Mouse (Mus musculus) frontal cortex, postnatal 25 days (tissue): Measurements from ENCODE around the gene Dock3.

ENCODE experiments used
- DNase-seq, 2 experiments: peaks; one replicate each; pipeline ENCODE4 v3.0.0; 2022; ENCODE audit warnings: low spot score in 2 of 2

Gene Dock3

DNA sequence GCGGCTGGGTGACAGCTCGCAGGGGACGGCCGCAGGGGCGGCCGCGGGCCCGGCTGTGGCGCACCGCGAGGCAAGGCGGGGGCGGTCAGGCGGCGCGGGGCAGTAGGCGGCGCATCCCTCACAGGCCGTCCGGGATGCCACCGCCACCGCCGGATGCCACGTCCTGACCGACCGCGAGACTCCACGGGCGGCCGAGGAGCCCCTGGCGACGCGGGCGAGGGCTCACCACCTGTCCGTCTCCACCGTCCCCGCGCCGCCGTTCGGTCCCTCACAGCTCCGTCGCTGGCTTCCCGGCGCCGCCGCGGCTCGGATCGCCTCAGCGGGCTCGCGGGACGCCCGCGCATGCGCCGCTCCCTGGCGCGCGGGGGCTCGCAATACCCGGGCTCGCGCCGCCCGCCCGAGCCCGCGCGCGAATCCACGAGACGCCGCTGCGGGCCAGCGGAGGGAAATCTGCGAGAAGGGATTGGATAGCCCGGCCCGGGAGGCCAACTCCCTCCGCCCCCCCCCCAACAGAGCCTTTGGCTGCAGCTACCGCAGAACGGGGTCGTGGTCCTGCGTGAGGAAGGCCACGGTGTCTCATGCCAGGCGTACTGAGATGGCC is at the start of gene Dock3:
Gene Dock3 (minus strand): TSS at position 371 of the 601 bp plus-strand sequence.
- peak; percentile 55 to 71 for DNase-seq

DNA sequence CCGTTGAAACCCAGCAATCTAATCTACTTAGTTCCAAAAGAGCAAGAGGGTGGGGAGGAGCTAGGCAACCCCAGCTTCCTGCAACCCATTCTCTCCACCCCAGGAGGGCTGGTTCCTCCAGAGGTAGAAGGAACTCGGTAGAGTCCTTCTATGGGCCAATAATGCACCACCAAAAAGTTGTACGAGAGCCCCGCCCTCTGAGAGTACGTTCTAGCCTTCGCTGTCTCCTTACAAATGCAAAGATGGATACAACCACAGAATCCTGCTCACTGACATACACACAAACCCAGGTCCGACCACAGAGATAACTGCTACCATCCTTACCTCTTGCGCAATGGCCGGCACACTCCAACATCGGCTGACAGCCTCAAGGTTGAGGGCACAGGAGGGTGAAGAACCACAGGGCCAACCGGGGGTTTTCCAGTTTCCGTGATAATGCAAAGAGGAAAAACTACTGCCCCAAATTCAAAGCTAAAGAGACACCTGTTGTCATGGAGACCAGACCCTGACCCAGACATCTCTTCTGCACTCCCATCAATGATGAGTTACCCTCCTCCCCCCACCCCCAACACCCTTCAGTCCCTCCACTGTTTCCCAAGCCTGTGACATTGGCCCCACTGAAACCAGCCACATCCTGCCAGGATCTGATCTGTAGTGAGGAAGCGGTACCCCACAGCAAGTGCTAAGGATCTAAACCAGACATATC is 48.8 kb upstream of the Dock3 start:
- DNase-seq, result no peak

DNA sequence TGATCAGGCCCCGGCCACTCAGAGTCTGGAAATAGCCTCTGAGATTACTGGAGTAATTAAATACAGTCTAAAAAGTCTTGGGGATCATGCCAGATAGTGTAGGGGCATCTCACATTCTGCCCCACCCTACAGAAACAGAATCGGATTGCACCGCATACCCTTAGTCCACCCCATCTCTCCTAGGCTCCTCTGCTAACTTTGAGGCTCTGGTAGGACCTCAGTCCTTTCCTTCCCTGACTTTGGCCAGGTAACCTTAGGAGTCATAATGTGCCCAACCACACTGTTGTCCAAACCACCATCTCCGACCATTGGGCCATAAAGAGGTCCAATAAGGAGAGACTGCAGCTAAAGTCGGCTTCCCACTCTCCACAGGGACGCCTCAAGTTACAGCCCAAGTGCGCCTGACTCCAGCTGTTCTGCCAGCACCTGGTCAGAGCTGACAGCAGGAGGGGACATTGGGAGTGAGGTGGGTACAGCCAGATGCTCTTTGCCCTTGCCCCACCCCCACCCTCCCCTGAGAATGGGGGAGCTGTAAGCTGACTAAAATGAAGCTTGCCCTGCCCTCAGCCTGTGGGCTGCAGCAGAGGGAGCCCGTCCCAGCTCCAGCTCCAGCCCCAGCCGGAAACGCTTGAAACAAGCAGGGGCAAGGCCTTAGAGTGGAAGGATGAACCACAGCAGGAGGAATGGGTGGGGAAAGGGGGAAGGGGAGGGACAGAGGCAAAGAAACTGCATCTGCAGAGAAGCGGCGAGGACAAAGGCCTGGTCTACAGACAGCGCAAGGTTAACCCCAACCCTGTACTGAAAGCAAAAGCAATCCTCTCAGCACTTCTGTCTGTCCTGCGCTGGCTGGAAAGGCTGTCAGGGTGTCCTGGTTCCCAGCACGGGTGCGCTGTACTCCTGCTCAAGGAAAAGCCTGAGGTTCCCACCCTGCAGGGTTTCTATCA is 47.9 kb upstream of the Dock3 start:
- no peak for DNase-seq

DNA sequence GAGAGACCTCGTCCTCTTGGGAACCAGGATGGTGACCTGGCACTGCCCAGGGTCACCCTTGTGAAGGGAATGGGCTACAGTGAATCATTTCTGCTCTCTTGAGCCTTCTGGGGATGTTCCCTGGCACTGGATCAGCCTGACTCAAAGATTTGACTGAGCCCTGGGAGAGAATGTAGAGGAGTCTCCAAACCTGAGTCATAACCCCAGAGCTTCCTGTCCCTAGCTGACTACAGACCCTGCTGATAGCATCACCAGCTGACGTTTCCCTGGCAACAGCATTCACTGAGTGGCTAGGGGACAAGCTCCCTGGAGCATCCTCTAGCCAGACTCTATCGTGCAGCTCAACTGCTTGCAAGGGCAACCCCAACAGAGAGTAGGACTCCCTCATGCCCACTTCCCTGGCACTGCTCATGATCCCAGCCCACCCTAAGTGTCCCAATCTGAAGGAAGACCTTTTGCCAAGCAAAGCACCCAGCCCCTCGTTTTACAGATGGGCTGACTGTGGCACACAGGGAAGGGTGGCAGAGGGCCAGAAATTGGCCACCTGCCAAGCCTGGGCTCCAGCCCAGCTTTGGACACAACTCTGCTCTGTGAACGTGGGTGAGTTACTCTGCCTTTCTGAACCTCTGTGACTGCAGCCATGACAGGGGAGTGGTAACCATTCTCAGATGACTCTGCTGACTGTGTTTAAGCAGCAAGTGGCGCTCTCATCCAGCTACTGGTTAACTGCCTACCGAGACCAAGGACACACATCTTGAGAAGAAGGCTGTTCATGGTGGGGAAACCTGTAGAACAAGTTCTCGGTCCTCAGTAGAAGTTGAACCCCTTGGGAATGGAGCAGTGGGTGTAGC is 47.0 kb upstream of the Dock3 start:
- no peak for DNase-seq

DNA sequence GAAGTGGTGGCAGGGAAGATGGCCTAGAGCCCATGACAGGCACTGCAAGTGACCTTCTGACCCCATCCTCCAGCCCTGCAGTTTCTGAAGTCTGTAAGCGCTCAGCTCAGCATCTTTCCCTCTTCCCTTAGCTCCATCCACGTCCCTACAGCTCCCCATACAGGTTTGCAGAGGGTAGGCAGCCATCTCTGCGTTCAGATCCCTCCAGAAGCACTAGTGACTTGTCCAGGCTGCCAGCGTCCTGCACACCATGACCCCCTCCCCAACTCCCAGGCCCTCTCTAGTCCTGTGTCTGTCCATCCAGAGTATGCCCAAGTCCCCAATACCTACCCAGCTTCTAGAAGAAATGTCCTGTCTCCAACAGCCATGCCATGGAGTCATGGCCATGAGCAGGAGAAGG is 46.4 kb upstream of the Dock3 start:
- no peak for DNase-seq

DNA sequence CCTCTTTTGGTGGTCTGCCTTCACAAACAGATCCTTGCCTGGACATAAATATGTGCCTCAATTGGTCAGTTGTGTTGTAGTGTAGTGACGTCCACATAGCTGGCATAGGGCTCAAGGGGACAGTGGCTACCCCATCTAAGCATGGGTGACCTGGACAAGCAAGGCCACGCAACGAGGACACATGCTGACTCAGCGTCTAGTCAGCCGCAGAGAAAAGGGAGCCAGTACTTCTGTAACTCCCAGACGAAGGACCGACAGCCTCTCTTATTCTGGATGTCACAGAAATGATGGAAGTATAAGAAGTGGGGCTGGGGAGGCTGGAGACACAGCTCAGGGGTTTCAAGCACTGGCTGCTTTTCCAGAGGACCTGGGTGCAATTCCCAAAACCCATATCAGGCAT is 45.9 kb upstream of the Dock3 start:
- no peak for DNase-seq

DNA sequence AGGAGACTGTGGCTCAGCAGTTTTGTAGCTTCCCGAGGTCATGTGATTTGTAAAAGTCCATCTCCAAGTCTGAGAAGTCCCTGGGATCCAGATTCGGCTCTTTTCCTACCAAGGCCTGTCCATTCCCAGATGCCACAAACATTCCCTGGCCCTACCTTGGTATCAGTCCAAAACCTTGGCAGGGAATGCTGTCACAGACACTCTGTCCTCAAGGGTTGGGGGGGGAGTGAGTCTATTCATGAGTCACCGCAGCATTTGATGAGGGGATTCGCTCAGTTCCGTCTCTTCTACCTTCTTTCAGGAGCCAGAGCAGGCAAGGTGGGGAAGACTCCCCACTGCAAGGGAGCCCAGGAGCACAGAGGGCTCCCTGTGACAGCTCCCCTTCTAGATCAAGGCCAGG is 44.0 kb upstream of the Dock3 start:
- DNase-seq, result no peak

DNA sequence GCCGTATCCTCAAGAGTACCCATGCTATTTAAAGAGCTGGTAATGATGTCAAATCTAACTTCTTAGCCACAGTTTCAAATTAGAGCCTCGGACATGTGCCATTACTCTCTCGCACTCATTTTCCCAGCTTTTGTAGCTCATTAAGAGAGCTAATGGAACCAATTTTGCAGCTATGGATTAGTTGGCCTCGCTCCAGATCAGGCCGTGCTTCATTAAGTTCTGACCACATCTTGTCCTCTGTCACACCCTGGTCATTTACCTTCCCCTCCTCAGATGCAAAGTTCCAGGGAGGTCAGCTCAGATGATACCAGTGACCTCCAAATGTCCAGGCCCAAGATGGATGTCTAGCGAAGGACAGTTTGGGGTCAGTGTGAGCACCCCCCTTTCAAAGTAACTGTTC is 43.0 kb upstream of the Dock3 start:
- DNase-seq, result no peak

DNA sequence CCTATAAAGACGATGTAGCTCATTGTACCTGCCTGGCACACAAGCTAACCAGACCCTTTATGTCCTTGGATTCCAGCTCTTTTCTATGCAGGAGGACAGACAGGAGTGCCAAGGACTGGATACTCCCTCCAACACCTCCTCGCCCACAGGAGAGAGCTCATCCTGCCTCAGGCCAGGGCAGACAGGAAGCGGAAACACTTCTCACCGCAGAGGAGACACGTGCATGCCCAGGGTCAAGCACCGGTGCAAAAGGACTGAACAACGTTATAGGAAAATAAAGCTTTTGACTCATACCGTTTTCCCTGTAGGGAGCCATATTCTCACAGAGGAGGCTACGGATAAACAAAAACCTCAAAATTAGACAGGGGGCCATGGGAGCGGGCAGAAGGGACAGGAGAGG is 41.5 kb upstream of the Dock3 start:
- DNase-seq, result no peak

DNA sequence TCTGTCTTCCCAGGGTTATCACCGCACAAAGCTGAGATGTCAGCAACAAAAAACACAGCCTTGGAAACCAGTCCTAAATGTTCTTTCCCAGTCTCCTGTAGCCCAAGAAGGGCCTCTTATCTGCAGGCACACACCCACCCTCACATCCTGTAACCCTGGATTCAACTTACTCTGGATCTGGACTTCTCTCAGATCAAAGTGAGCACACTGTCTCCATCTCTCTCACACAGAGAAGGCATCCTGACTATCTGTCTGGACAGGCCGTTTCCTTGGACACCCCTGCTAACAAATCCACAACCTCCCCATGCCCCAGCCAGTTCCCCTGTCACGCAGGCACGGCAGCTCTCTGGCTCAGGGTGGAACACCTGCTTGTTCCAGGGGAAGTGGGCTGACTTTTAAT is 40.6 kb upstream of the Dock3 start:
- no peak for DNase-seq

DNA sequence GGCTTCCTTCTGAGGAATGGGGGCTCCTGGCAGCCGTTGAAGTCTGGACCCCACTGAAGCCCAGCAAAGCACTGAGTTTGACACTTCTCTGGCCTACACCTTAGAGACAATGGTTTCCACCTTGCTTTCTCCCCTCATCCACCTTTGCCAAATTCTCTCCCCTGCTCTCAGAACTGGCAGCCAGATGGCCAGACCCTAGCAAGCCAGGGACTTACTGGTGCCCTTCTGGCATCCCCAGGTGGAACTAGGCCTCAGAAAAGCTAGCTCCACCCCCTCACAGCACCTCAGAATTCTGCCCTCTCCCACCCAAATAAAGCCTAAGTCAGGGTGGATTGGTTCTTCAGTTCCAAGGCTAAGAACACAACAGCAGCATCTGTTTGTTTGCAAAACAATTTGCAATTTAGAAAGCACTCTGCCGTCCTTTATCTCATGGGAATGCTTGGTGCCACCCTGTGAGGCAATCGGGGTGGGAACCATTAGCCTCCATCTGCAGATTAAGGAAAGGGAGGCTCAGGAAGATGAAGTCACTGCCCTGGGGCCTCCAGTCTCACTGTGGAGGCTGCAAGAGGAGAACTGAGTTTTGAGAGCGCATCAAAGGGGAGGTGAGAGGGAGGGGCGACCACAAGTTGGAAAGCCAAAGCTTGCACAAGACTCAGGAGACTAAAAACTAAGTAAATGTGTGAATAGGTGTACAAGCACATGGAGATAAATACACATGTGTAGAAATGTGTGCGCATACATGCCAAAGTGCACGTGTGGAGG is 39.6 kb upstream of the Dock3 start:
- no peak for DNase-seq

DNA sequence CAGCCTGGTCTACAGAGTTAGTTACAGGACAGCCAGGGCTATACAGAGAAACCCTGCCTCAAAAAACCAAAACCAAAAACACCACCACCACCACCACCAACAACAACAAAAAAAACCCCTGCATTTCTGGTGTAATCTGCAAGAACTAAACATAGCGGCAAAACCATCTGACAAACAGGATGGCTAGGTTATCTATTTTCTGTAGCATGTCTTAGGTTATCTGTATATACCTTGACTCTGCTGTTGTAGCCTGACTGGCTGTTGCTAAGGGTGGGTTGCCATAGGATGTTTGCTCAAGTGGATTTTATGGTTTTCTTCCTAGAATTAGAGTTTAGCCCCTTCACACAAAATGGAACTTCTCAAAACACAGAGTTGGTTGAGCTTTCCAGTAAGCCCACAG is 38.1 kb upstream of the Dock3 start:
- no peak for DNase-seq

DNA sequence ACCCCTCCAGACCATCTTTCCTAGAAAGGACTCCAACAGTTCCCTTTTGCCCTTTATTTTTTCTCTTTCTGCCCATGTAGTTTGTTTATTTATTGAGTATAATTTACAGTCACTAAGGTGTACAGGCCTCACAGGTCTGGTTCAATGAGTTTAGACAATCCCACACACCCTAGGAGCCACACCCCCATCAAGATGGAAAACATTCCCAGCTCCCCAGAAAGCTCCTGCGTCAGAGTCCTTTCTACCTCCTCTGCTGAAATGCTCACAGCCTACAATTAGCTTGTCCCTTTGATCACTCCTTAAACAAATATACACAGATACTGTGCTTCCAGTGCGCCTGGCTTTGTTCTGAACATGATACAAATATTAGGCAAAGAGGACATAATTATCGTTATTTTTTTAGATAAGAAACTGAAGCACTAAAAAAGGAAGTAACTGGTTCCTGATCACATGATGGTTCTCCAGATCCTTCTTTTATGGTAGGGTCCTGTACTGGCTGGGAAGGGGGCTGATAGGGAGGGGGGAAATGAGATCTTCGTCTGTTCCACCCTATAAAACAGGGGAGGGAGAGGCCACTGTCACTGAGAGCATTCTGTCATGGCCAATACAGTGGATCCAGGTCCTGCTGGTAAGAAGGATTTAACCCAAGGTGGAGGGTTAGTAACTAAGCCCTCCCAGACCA is 36.2 kb upstream of the Dock3 start:
- no peak for DNase-seq

DNA sequence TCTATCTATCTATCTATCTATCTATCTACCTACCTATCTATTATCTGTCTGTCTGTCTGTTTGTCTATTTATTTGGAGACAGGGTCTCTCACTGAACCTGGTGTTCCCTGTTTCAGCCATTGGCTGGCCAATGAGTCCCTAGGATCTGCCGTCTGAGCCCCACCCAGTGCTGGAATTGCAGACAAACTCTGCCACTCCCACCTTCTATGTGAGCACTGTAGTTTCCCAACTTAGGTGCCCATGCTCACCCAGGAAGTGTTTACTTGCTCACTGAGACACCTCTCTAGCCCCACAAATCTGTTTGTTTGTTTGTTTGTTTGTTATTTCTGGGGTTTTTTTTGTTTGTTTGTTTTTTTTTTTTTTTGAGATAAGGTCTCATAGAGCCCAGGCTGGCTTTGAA is 35.3 kb upstream of the Dock3 start:
- DNase-seq, result no peak

DNA sequence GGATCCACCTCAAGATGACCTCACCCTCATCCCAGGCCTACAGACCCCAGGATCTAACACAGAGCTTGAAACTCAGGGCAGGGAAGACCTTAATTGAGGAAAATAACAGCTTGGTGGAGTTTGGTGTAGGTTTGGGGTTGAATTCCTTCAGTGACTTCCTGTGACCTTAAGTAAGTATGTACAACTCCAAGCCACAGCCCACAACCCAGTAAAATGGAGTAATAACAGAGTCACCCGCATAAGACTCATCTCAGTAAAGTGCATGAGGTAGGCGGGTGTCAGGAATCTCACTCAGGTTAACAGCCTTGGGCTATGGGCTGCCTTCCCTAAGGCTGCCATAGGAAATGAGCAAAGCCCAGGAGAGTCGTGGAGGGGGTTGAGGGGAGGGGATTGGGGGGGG is 33.0 kb upstream of the Dock3 start:
- DNase-seq, result no peak

DNA sequence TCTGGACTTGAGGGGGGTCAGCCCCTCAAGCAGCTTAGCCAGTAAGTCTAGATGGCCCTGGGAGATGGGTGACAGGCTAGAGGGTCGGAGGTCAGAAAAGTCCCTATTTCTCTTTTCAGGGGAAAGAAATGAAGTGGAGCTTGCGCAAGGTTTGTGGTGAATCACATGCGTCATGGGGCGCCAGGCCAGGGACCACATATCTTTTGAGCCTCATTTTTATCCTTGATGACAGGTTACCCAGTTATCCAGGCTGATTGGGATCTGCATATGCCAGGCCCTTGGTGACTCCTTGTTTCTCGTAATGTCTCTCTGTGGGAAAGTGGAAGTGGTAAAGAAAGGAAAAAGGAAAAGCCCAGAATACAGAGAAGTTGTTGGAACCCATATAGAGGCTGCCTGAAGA is 32.2 kb upstream of the Dock3 start:
- no peak for DNase-seq

DNA sequence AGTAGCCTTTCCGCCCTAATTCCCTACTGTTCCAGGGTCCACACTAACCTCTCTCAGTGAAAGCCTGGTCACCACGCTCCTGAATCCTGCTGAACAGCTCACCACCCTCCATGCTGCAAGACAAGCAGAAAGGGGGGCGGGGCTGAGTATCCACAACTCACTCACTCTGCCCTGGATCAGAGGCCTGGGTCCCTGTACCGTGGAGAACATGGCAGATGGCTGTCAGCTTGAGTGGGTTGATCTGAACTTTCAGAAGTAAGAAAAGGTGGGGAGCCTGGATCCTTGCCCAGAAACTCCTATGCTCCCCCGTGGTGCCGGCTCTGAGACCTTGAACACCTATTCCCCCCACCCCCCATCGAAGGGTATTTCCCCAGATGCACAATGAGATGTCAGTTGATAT is 30.7 kb upstream of the Dock3 start:
- DNase-seq, result no peak

DNA sequence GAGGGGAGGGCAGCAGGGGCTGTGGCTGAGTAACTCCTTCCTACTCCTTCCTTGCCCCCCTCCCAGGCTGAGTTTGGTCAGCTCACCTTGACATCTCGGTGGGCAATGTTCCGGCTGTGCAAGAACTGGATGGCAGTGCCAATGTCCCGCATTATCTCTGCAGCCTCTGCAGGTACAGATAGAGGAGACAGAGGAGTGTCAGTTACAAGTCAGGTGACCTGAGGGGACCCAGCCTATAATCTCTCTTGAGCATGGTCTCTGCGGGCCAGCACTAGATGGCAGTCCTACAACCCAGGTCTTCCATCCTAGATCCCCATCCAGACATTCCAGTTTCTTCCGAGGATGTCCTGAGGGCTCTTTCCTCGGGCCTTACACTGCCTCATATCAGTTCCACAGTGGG is 30.1 kb upstream of the Dock3 start:
- DNase-seq, result no peak

DNA sequence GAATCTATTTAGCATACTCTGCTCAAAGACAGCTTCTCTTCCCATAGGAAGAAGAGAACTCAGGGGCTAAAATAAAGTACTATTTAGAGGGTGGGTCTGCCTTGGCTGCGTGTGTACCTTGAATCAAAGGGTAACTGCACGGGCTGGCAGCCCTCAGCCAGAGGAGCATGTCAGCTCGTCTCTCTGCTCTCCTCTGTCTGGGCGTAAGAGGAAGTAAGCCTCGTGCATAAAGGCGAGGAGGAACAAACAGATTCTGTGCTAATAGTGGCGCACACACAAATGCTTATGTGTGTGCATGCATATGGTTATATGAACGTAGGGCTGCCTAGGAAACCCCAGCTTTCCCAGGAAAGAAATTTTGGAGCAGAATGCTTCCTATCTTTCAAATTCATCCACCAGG is 29.1 kb upstream of the Dock3 start:
- no peak for DNase-seq

DNA sequence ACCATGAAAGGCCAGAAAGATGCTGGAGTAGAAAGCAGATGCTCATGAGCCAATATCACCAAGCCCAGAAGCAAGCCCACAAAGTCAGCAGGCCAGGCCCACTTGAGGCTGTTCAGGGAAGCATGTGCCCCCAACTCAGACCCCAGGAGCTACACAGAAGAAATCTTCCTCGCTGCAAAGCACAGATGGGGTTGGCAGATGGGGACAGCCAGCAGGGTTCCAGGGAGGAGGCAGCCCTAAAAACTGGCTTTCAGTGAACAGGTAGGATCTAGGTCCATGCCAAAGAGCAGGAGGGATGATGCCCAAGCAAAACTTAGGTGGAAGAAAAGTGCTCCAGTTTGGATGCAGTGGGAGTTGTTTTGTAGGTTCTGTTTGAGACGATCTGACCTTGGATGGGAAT is 28.7 kb upstream of the Dock3 start:
- no peak for DNase-seq

DNA sequence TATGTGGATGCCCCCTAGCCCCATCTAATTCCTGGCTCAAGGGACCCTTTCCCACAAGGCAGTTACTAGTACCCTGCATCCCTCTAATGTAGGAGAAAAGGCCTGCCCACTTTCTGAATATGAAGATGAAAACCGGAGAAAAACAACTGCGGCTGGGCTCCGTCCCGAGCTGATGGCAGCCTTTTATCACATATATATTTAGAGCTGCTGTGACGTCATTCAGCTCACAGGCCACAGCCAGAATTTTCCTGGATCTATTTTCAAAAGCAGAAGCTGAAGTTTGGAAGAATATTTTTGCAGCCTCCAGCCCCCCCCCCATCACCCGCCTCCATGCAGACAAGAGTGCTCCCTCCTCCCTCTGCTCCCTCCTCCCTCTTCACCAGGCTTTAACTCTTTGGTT is 27.9 kb upstream of the Dock3 start:
- peak in 1 of 2 experiments; percentile 48 for DNase-seq
